Mouse (Mus musculus) telencephalon, adult 2 months (tissue): ENCODE results near the gene Gsg1l.

Experiments used
- DNase-seq: peaks from one replicate; pipeline ENCODE4 v3.0.0-alpha.2; 2011; ENCODE audit warnings: low read depth, low spot score

Gene Gsg1l

DNA sequence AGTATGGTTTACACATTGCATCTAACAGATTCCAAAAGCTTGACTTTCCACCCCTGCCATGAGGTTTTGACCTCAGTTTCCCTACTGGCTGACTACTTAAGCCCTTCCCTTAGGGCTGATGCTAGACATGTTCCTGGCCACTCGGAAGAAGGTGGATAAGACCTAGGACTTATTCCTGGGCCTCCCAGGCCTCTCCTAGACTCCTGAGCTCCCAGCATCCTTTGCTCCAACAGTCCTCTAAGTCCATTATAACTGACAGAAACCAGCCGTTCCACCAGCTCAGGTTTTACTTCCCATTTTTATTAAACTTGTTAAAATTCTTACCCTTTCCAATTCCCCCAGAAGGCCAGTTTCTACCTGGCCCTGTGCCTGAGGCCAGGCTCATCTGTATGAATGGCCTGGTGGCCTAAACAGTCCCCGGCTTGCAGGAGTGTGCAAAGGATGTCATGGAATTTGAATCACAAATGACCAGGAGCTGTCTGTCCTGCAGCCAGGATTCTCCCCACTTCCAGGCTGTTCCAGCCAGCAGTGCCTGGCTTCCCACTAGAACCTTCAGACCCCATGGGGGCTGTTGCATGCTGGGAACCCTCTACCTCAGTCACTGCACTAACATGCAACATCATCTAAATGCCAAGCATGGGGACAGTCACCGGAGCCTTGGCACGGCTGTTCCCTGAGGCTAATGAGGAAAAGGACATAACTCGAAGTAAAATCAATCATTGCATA lies 139.7 kb downstream of the Gsg1l start:
- DNase-seq = no peak

DNA sequence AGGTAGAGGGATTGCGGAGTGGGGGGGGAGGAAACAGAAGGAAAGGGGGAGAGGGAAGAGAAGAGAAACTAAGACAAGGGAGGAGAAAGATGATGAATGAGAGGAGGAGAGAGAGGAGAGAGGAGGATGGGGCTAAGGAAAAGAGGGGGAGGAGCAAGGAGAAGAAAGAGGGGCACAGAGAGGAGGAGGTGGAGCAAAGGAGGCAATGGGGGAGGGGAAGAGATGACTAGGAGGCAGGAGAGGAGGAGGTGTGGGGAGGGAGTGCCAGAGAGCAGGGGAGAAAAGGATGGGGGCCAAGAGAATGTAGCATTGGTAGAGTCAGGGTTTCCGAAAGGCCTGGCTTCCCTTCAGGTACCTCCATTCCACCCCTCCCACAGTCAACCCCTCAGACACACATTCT lies 147.9 kb downstream of the Gsg1l start:
- DNase-seq = no peak

DNA sequence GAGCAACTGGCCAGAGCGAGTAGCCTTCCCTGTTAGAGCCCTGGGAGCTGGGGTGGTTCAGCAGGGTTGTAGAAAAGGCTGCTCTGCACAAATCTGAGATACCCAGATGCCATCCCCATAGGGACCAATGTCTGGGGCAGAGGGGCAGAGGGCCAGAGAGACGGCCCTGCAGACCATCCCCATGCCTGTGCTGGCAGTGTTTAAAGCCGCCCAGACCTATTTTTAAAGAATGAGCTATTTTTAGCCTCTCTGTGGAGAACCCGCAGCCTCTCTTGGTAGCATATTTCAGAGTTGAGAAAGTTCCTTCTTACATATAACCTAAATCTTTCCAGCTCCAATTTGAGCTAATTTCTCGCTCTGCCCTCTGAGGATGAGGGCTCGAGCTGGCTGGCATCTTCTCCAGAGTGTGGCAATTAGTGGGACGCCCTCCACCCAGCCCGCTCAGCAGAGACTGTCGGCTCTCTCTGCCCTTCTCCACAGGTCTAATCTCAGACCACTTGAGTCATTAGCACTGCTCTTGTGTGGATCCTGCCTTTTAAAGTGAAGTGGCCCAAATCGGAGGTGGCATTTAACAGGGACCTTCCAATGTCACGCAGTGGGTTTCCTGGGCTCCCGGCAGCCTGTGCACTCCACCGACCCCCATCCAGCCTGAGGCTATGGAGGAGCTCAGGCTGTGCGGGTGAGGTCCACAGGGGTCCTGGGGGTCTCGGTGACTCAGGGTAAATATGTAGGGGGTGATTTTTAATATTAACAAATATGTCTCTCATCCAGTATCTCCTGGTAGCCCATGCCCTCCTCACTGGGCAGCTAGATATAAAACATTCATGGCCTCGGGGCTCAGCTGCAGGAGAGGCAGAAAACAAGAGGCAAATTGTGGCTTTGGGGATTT lies 148.6 kb downstream of the Gsg1l start:
- DNase-seq = no peak

DNA sequence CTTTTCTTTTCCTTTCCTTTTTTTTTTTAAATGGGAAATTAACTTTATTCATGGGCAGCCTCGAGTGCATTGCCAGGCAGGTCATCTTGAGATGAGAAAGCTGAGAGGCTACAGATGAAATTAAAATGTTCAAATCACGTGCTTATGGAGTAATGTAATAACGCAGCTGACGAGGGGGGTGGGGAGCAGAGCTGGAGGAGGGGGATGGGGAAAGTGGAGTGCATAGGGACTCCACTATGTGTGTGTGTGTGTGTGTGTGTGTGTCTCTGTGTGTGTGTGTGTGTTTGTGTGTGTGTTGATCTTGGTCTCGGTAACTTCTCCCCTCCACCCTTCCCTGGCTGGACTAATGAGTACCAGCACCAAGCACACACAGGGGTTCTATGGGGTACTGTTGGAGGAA lies 150.6 kb downstream of the Gsg1l start:
- DNase-seq = no peak

DNA sequence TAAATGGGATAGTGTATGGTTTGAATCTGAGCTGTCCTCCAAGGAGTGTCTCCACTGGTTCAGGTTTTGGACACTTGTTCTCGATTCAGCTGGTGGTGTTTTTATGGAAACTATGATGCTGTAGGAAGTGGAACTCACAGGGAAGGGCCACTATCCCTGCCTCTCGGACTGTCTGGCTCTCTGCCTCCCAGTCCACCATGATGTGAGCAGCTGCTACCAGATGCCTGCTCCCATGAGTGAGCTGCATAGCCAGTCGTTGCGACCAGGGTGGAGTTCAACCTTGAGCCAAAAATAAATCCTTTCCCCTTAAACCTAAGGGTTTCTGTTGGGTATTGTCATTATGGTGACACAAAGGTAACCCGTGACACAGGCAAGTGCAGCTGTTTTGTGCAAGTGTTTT lies 158.2 kb downstream of the Gsg1l start:
- DNase-seq = no peak

DNA sequence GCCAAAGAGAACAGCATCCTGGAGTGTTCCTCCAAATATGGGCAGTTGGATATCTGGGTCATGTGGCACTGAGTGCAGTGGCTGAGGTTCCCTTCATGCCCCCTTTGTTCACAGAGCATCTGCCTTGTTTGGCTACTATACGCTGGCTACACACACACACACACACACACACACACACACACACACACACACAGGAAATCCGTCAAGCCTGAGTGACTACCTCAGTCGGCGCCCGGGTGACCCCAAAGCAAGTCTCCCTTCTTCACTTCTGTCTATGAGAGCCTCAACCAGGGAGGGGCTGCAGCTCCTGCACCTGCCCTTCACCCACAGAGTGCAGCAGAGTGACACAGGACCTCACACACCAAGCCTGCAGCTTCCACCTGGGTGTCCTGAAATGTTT lies 161.4 kb downstream of the Gsg1l start:
- no peak for DNase-seq

DNA sequence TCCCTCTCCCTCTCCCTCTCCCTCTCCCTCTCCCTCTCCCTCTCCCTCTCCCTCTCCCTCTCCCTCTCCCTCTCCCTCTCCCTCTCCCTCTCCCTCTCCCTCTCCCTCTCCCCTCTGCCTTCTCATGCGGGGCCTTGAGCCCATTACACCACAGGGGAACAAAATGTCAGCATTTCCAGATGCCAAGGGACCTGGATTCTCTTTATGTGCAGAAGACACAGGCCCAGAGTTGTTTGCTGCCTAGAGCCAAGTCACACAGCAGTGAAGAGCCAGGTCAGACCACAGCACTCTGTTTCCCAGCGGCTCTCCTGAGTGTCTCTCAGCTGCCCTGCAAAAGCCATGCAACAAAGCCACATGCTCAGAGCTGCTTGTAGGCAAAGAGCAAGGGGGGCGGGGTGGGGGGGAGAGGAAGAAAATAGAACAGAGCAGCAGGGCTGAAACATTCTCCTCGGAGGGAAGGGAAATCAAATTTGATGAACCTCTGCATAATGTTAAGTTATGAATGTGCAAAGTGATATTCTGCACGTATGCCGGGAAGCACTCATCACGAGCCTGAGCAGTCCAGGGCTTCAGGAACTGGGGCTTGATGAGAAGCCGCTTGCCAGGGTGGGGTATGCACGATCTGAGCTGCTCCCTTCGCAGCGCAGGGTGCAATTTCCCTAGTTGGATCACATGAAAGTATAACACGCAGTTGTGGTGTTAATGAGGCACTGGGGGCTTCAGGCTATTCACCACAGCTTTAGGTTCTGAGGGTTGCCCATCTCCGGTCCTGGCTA lies 181.6 kb downstream of the Gsg1l start:
- DNase-seq = peak; percentile 46

DNA sequence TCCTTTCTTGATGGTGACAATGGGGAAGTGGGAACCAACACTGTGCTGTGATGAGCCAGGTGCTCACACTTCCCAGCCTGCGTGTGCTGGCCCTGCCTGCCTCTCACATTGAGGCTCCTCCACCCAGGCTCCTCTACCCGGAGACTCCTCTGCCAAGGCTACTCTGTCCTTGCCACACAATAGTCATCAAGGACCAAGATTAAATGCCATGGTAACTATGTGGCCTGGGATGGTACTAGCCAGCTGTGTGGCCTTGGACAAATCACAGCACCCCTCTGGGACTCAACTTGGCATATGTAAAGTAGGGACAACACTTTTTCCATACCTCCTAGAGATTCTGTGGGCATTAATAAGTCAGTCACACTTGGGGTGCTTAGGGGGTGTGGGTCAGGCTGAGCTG lies 182.3 kb downstream of the Gsg1l start:
- DNase-seq = no peak

DNA sequence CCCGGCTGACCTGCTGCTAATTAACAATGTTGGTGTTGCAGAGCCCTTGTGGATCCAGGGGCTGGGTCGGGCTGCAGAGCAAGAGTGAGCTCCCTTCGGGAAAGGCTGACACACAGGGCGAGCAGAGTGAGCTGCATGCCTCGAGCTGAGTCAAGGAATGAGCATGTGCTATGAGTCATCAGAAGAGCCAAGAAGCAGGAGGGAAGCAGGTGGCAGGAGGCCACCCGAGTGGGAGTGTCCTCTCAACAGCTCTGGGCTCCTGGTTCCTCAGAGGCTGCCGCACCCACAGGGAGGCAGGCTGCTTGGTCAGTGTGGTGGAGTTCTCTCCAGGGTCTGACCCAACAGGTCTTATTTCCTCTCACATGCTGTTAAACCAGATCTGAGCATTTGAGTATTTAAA lies 183.2 kb downstream of the Gsg1l start:
- DNase-seq = peak; percentile 82

DNA sequence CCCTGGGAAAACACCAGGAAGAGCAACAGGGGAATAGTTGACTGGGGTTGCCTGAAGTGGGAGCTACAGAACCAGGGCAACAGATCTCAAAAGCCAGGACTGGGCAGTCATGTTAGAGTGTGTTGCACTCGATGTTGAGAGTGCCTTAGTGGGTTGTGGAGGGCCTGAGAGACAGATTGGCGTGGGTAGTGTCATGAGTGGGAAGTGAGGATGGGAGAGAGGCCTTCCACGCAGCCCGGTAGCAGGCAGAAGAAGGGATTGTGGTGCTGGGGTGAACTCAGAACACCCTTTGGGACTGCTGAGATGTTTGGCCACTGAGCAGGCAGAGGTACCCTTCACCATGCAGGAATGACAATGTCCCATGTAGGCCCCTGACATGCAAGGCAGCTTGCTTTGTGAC lies 185.2 kb downstream of the Gsg1l start:
- peak; percentile 28 for DNase-seq

DNA sequence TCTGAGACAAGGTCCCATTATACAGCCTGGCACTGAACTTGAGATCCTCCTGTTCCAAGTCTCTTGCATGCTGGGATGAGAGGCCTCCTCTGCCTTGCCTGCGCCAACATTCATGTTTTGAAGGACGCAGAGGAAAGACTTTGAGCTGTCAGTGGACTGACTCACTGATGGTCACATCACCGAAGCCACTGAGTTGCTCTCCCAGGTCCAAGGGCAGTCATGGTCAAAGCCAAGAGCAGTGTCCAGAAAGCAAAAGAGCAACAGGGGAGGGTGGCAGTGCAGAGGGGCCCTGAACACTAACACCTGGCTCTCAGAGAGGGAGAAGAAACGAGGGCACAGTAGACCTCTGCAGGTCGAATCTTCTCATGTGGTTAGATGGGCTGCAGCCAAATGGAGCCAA lies 188.6 kb downstream of the Gsg1l start:
- DNase-seq = no peak

DNA sequence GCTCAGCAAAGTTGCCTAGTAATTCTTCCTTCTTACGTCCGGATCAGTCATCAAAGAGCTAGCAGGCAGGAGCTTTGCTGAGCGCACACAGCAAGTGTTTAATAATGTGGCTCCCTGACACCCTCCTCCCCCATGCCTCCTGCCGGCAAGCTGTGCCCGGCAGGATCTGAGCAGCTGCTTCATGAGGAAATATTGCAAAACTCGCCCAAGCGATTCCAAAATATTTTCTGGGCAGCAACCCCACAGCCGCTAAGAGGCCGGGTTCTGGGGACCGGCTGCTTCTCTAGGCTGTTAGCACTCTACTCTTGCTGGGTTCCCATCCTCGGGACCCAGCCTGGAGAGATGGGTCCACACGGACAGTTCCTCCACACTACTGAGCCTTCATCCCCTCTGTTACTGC lies 193.8 kb downstream of the Gsg1l start:
- DNase-seq = peak; percentile 81

DNA sequence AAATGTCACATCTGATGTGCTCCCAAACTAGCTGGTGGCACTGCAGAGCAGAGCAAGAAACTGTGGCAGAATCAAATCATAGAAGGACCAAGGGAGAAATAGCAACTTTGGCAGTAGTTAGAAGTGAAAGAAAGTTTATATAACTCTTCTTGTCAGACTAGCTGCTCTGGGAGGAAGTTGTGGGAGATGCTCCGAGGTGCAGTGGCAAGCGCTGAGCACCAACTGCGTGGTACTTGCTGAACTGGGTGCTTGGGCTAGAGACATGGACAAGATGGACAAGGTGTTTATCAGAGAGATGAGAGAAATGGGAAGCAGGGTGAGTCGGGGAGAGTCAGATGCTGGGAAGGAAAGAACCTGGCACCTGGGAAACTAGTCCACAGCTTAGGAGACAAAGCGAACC lies 194.4 kb downstream of the Gsg1l start:
- DNase-seq = peak; percentile 29

DNA sequence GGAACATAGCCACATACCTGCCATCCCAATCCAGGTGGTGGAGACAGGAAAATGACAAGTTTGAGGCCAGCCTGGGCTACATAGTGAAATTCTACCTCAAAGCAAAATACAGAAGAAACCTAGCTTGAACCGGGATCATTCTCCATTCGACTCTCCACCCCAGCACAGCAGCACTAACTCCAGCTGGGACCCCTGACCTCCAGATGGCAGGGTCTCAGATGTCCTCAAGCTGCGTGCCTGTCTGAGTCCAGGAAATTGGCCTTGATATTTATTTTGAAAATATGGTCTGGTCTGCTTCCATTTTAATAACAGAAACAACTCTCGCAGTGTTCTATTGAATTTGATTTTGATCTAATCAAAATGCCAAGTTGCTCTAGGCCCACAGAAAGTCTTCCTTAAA lies 195.1 kb downstream of the Gsg1l start:
- no peak for DNase-seq

DNA sequence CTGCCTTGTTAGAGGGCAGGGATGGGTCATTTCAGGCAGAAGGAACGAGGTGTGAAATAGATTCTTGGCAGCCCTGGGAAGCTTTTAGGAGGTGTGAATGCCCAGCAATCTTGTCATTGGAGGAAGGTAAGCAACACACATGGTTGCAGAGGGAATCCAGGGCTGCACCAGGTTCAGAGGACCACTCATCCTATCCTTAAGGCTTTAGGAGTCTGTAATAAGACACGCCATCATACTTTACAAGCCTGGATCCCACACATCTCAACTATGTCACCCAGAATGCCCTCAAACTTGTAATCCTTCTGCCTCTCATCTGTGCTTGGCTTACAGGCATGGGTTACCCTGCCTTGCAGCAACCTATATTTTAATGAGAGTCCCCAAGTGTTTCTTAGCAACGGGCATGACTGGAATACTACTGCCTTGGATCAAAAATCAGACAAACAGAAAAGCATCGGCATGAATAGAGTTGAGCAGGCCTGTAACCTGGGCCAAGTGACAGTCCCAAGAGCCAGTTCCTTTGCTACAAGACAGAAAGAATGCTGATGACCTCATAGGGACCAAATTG lies 196.0 kb downstream of the Gsg1l start:
- no peak for DNase-seq

DNA sequence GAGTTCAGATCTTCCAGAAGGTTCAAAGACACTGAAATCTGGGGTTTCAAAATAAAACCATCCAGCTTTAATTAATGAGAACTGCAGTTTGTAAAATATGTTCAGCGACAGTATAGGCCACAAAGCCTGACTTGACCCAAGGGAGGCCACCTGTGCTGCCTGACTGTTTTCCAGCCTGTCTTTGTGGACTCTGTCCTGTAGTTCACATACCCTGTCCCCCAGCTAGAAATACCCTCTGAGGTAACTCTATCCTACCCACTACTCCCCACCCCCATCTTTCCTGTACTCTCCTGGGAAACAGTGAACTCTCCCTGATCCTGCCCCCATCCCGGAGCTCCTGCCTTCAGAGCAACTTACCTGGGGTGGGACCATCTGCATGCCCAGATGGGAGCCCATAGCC lies 199.0 kb downstream of the Gsg1l start:
- DNase-seq = no peak

DNA sequence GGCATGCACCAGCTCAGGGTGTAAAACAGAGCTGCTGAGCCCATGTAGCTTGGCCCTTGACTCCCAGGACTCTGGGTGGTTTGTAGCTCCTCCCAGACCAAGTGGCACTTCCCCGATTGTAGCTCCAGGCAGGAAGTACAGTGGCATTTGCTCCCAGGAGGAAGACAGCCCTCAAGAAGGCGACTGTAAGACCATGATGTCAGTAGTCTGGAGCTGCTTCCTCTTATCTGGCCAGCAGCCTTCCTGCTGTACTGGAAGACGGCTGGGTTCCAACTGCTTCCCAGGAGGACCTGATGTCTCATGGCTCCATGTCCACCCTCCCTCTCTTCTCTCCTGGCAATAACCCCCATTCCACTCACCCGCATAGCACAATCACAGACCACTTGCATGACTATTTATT lies 204.2 kb downstream of the Gsg1l start:
- no peak for DNase-seq

DNA sequence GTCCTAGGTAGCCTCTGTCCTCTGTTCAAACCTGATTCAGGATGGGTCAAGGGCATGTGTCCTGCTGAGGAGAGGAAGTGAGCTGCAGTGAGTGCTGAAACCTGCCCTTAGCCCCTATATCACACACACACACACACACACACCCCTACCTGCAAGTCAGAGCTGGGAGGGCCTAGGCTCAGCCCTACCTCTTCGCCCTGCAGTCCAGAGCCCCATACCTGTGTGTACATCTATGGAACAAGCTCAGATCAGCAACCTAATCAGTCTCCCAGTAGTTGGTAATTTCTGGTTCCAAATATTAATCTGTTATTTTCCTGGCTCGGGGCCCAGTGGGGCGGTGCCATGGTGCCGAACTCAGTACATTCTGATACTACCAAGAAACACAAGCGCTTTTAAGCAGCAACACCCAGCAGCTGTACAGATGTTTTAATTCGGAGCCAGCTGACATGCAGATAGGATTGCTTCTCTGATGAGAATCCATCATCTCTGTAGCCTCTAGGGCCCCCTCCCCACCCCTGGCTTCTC lies 208.2 kb downstream of the Gsg1l start:
- no peak for DNase-seq

DNA sequence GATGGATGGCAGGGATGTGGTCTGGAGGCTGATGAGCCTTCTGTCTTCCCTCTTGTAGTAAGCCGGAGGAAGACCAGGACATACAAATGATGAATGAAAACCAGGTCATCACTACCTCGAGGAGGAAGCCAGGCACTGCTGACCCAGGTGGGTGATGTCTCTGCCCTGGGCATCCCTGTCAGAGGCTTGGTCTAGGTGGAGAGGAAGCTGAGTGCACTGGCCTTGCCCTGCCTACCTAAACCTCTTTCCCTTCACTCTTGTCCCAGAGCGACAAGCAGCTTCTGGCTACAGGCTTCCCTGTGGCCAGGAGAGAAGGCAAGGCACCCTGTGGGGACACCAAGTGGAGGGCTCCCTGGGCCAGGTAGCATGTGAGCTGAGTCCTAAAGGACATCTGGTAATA lies 209.3 kb downstream of the Gsg1l start:
- DNase-seq = no peak

DNA sequence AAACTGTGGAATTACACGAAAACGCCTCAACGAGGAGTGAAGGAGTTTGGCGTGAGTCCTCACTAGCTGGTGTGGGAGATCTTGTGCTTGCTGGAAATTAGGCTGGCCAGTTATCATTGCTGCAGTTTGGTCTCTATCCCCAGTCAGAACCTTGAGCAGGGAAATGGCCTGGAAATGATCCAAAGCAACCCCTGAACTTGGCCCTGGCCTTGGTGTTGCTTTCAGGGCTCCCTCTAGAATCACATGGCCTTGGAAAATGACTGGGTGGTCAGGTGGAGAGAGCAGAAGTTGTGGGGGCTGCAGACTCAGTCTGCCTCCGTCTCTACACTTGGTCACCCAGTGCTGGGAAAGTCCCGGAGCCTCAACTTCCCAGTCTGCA lies 210.0 kb downstream of the Gsg1l start:
- DNase-seq = peak; percentile 10

DNA sequence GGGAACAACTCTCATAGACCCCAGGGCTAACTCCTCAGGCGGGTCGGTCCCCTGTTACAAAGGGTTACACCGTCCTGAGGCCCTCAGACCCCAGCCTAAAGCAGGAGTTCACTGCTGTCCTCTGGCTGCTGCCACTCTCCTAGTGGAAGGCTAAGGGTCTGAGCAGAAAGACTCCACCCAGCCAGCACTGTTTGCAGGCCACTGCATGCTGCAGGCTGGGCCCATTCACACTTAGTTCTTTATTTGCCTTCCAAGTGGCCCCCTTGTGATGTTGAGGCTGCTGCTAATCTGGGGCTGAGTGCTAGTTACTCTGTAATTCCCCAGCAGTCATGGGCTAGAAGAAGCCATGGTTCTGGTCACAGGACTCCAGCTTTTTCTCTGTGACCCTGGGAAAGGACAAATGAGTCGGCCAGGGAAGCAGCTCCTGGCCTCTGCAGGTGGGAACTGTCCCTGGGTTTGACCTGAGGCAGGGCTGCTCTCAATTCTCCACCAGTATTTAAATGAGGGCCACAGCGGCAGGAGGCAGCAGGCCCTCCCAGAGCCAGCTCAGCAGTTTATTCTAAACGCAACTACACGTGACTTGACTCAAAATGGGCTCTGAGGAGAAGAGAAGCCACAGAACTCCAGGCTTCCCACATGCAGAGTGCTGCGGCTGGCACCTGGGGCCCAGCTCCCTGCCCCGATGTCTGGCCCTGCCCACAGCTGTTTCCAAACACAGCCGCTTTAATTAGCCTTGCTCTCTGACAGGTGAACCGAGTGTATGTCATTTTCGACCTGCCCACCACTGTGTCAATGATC lies 210.6 kb downstream of the Gsg1l start:
- DNase-seq = peak; percentile 22
